Mouse (Mus musculus) MEL (cell line): ENCODE data around the gene Frmd4a.

Source experiments
- CHD2 ChIP-seq: IDR thresholded peaks from 2 replicates; pipeline ENCODE4 v1.6.1; 2011; ENCODE audit warnings: low read length, improper control_type of control experiment
- CTCF ChIP-seq, 3 experiments: IDR thresholded peaks in 2 of 3; conservative IDR thresholded peaks in 1 of 3; 2 replicates each; pipeline ENCODE4 v1.5.1; 2011 to 2012; ENCODE audit warnings: low read length in 3 of 3, low read depth in 2 of 3, mild to moderate bottlenecking in 2 of 3, improper control_type of control experiment in 1 of 3, inconsistent platforms in 1 of 3, mixed read lengths in 1 of 3, moderate library complexity in 1 of 3; ENCODE audit not compliant: control insufficient read depth in 1 of 3, insufficient read depth in 1 of 3, poor library complexity in 1 of 3, severe bottlenecking in 1 of 3
- EP300 ChIP-seq, 2 experiments: IDR thresholded peaks; 2 replicates each; pipeline ENCODE4 v1.6.1; 2011; ENCODE audit warnings: improper control_type of control experiment in 2 of 2, low read length in 2 of 2, low read depth in 1 of 2, mild to moderate bottlenecking in 1 of 2
- ETS1 ChIP-seq: IDR thresholded peaks from 2 replicates; pipeline ENCODE4 v1.6.1; 2012; ENCODE audit warnings: low read depth, mild to moderate bottlenecking, inconsistent platforms, low read length, improper control_type of control experiment, moderate library complexity
- MAZ ChIP-seq: IDR thresholded peaks from 2 replicates; pipeline ENCODE4 v1.6.1; 2012; ENCODE audit warnings: low read depth, mild to moderate bottlenecking, inconsistent platforms, low read length, improper control_type of control experiment
- POLR2A ChIP-seq, 2 experiments: IDR thresholded peaks; 2 replicates each; pipeline ENCODE4 v1.6.1; 2011 to 2012; ENCODE audit warnings: low read length in 2 of 2, mild to moderate bottlenecking in 2 of 2, control low read depth in 1 of 2, improper control_type of control experiment in 1 of 2, low read depth in 1 of 2, moderate library complexity in 1 of 2; ENCODE audit not compliant: control insufficient read depth in 1 of 2, insufficient read depth in 1 of 2, poor library complexity in 1 of 2
- POLR2AphosphoS5 ChIP-seq: IDR thresholded peaks from 2 replicates; pipeline ENCODE4 v1.6.1; 2012; ENCODE audit warnings: low read depth, borderline replicate concordance, mild to moderate bottlenecking, inconsistent platforms, low read length, moderate library complexity, mixed read lengths
- RAD21 ChIP-seq: IDR thresholded peaks from 2 replicates; pipeline ENCODE4 v1.6.1; 2011; ENCODE audit warnings: mild to moderate bottlenecking, low read depth, low read length, improper control_type of control experiment
- TBP ChIP-seq: IDR thresholded peaks from 2 replicates; pipeline ENCODE4 v1.8.0; 2011; ENCODE audit warnings: low read depth, low read length, improper control_type of control experiment
- ZNF384 ChIP-seq: IDR thresholded peaks from 2 replicates; pipeline ENCODE4 v1.6.1; 2012; ENCODE audit warnings: low read depth, mild to moderate bottlenecking, inconsistent platforms, low read length, improper control_type of control experiment

- TF ChIP-seq CHD2 (no peak), CTCF (IDR thresholded peaks at IDR 0.05 in 2 of 3, conservative IDR thresholded peaks at IDR 0.05 in 1 of 3; ENCODE audit: control insufficient read depth in 1 of 3, insufficient read depth in 1 of 3, low read depth in 2 of 3, low read length in 3 of 3, poor library complexity in 1 of 3, severe bottlenecking in 1 of 3) (no peak), TBP (no peak), RAD21 (no peak), MAZ (no peak), ZNF384 (no peak), EP300 (IDR thresholded peaks at IDR 0.05; ENCODE audit: low read depth in 1 of 2, low read length in 2 of 2) (no peak), POLR2AphosphoS5 (no peak), POLR2A (IDR thresholded peaks at IDR 0.05; ENCODE audit: control insufficient read depth in 1 of 2, insufficient read depth in 1 of 2, low read depth in 1 of 2, low read length in 2 of 2, poor library complexity in 1 of 2) (no peak), ETS1 (no peak)
Observed at GRCm38 (mm10) chr2:4341141-4341540, 323.6 kb downstream of the Frmd4a start.
